Mouse (Mus musculus) spleen, adult 2 months (tissue): ENCODE data around the gene Ngly1.

Experiments used
- CTCF ChIP-seq: fragments of 200-500 bp; IDR thresholded peaks from 2 replicates; pipeline ENCODE4 v1.5.1; 2011; ENCODE audit warnings: mild to moderate bottlenecking, inconsistent platforms; ENCODE audit not compliant: insufficient read depth, insufficient read length, insufficient replicate concordance; ENCODE audit errors: extremely low read depth
- POLR2A ChIP-seq: fragments of 200-500 bp; IDR thresholded peaks from 2 replicates; pipeline ENCODE4 v1.6.1; 2011; ENCODE audit warnings: low read depth, low read length, inconsistent platforms

- TF ChIP-seq CTCF = no peak
- no peak for TF ChIP-seq POLR2A
These were observed 15.6 kb upstream of the Ngly1 start for GRCm38 (mm10) chr14:16233515-16233914.
